Mouse (Mus musculus): ENCODE results near the gene Gm867. TPM values are rescaled to one million over a fixed set of nuclear protein-coding genes. Genes with fewer than 3 reads are reported as not detected.

The Gm867 gene
- polyA plus RNA-seq, 1 experiment from 2014 or later, result 3.6 TPM

GRCm38 (mm10) chr10:75915557-75915956 is 24.9 kb downstream of the Gm867 start:
- 72% methylated on average over 7 of the region's 7 CpGs for WGBS
- Histone ChIP-seq H3K9ac (no peak overlapping the region), H3K4me1 (peaks cover 16% of the 10 kb centered on the region; the same call in 1 of the 2 replicates), H3K36me3 (peaks cover 39% of the 10 kb centered on the region), H3K27ac (no peak overlapping the region), H3K4me2 (no peak overlapping the region), H3K4me3 (replicated peaks) (no peak overlapping the region), H3K27me3 (replicated peaks) (no peaks in the 10 kb centered on the region), H3K9me3 (no peaks in the 10 kb centered on the region)
- ATAC-seq (ENCODE audit: insufficient read depth, low FRiP score, low read depth), result no peak

GRCm38 (mm10) chr10:75913013-75913589 is 27.4 kb downstream of the Gm867 start:
- peaks cover 55% of the 10 kb centered on the region for H3K36me3 ChIP-seq
- WGBS, result 61% methylated on average over 6 of the region's 6 CpGs
- ATAC-seq (ENCODE audit: insufficient read depth, low FRiP score, low read depth), result no peak
- H3K4me2 ChIP-seq, result no peak overlapping the region
- no peak overlapping the region for H3K27ac ChIP-seq
- H3K9me3 ChIP-seq, result no peaks in the 10 kb centered on the region
- H3K9ac ChIP-seq, result no peak overlapping the region
- H3K27me3 ChIP-seq (replicated peaks), result no peaks in the 10 kb centered on the region
- 0 out of 2 replicates have a peak, but pooled peaks cover under 1% of the 10 kb centered on the region for H3K4me1 ChIP-seq
- no peak overlapping the region for H3K4me3 ChIP-seq (replicated peaks)

GRCm38 (mm10) chr10:75910698-75911097 is 29.8 kb downstream of the Gm867 start:
- H3K4me2 ChIP-seq, result no peak overlapping the region
- no peaks in the 10 kb centered on the region for H3K27me3 ChIP-seq (replicated peaks)
- H3K27ac ChIP-seq, result no peak overlapping the region
- H3K36me3 ChIP-seq, result peaks cover 57% of the 10 kb centered on the region
- H3K9me3 ChIP-seq, result no peaks in the 10 kb centered on the region
- ATAC-seq (ENCODE audit: insufficient read depth, low FRiP score, low read depth), result no peak
- WGBS, result 79% methylated on average over 2 of the region's 2 CpGs
- H3K4me3 ChIP-seq (replicated peaks), result no peak overlapping the region
- H3K4me1 ChIP-seq, result no peaks in the 10 kb centered on the region
- no peak overlapping the region for H3K9ac ChIP-seq

GRCm38 (mm10) chr10:75906882-75907281 is 33.6 kb downstream of the Gm867 start:
- H3K9me3 ChIP-seq, result no peaks in the 10 kb centered on the region
- ATAC-seq (ENCODE audit: insufficient read depth, low FRiP score, low read depth), result no peak
- WGBS, result 94% methylated on average over 4 of the region's 4 CpGs
- H3K4me3 ChIP-seq (replicated peaks), result no peak overlapping the region
- H3K27ac ChIP-seq, result no peak overlapping the region
- H3K27me3 ChIP-seq (replicated peaks), result no peaks in the 10 kb centered on the region
- no peak overlapping the region for H3K4me2 ChIP-seq
- H3K4me1 ChIP-seq, result no peaks in the 10 kb centered on the region
- H3K36me3 ChIP-seq, result peaks cover 68% of the 10 kb centered on the region
- no peak overlapping the region for H3K9ac ChIP-seq

DNA sequence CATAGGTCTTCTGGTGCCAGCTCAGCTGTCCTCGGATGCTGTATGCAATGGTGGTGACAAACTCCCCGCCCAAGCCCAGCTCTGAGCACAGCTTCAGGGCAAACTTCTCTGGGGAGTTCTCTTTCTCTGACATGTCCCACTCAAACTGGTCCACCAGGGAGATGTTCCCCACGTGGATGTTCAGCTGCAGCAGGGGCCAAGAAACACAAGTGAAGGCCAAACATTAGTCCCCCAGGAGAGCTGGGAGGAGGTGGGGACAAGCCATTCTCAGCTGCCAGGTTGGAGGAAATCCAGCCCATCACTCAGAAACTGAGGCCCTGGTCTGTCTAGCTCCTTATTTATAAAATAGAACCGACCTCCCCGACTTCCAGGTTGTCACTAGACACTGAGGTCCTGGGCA is 36.1 kb downstream of the Gm867 start:
- Histone ChIP-seq H3K4me2 (no peak overlapping the region), H3K9ac (no peak overlapping the region), H3K27me3 (replicated peaks) (no peaks in the 10 kb centered on the region), H3K9me3 (no peaks in the 10 kb centered on the region), H3K4me3 (replicated peaks) (no peak overlapping the region), H3K36me3 (peaks cover 52% of the 10 kb centered on the region), H3K4me1 (no peaks in the 10 kb centered on the region), H3K27ac (no peak overlapping the region)
- ATAC-seq (ENCODE audit: insufficient read depth, low FRiP score, low read depth), result no peak
- WGBS, result 87% methylated on average over 5 of the region's 5 CpGs

GRCm38 (mm10) chr10:75898846-75899245 is 41.6 kb downstream of the Gm867 start:
- no peak overlapping the region for H3K4me2 ChIP-seq
- H3K36me3 ChIP-seq, result peaks cover 49% of the 10 kb centered on the region
- no peak overlapping the region for H3K9ac ChIP-seq
- no peaks in the 10 kb centered on the region for H3K27me3 ChIP-seq (replicated peaks)
- H3K4me1 ChIP-seq, result 0 out of 2 replicates have a peak, but pooled peaks cover 6% of the 10 kb centered on the region
- 62% methylated on average over 3 of the region's 3 CpGs for WGBS
- no peaks in the 10 kb centered on the region for H3K9me3 ChIP-seq
- no peak for ATAC-seq (ENCODE audit: insufficient read depth, low FRiP score, low read depth)
- H3K27ac ChIP-seq, result no peak overlapping the region
- no peak overlapping the region for H3K4me3 ChIP-seq (replicated peaks)

- 72% methylated on average over 6 of the region's 6 CpGs for WGBS
- no peak overlapping the region for H3K4me2 ChIP-seq
- no peak for ATAC-seq (ENCODE audit: insufficient read depth, low FRiP score, low read depth)
Observed at GRCm38 (mm10) chr10:75898039-75898564, 42.4 kb downstream of the Gm867 start.

GRCm38 (mm10) chr10:75897373-75897772 is 43.1 kb downstream of the Gm867 start:
- ATAC-seq (ENCODE audit: insufficient read depth, low FRiP score, low read depth), result no peak
- Histone ChIP-seq H3K4me2 (no peak overlapping the region), H3K9me3 (no peaks in the 10 kb centered on the region), H3K27me3 (replicated peaks) (no peaks in the 10 kb centered on the region), H3K36me3 (peaks cover 38% of the 10 kb centered on the region), H3K4me1 (peaks cover 13% of the 10 kb centered on the region), H3K4me3 (replicated peaks) (no peak overlapping the region), H3K27ac (no peak overlapping the region), H3K9ac (no peak overlapping the region)
- WGBS, result 39% methylated on average over 6 of the region's 6 CpGs

More at GRCm38 (mm10) chr10:75898039-75898564, 42.4 kb downstream of the Gm867 start:
- Histone ChIP-seq H3K36me3 (peaks cover 41% of the 10 kb centered on the region), H3K27ac (no peak overlapping the region), H3K4me3 (replicated peaks) (no peak overlapping the region), H3K9ac (no peak overlapping the region), H3K9me3 (no peaks in the 10 kb centered on the region), H3K27me3 (replicated peaks) (no peaks in the 10 kb centered on the region), H3K4me1 (peaks cover 13% of the 10 kb centered on the region)

GRCm38 (mm10) chr10:75896208-75896607 is 44.3 kb downstream of the Gm867 start:
- Histone ChIP-seq H3K4me2 (no peak overlapping the region), H3K9ac (no peak overlapping the region), H3K4me1 (peaks cover 13% of the 10 kb centered on the region), H3K4me3 (replicated peaks) (no peak overlapping the region), H3K9me3 (no peaks in the 10 kb centered on the region), H3K27ac (no peak overlapping the region), H3K36me3 (peaks cover 28% of the 10 kb centered on the region), H3K27me3 (replicated peaks) (no peaks in the 10 kb centered on the region)
- no peak for ATAC-seq (ENCODE audit: insufficient read depth, low FRiP score, low read depth)
- 88% methylated on average over 1 of the region's 1 CpGs for WGBS

DNA sequence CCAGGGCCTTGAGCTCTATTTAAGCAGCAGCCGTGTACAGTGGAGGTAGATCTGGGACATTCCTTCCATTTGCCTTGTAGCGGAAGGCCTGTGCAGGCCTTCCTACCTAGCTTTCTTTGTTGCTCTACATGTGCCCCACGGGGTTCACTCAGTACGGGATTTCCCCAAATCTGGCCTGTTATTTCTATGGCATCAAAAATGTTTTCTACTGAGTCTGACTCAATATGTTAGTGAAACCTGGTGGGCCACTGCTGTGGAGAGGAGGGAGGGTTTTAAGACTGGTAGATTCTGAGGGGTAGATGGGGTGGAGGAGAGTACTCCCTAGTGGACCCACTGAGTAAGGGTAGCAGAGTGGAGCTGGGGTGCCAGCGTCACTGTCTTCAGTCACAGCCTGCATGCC is 44.7 kb downstream of the Gm867 start:
- 94% methylated on average over 5 of the region's 5 CpGs for WGBS
- Histone ChIP-seq H3K4me1 (peaks cover 13% of the 10 kb centered on the region), H3K36me3 (peaks cover 28% of the 10 kb centered on the region), H3K9me3 (no peaks in the 10 kb centered on the region), H3K27me3 (replicated peaks) (no peaks in the 10 kb centered on the region), H3K9ac (no peak overlapping the region), H3K27ac (no peak overlapping the region), H3K4me2 (no peak overlapping the region), H3K4me3 (replicated peaks) (no peak overlapping the region)
- no peak for ATAC-seq (ENCODE audit: insufficient read depth, low FRiP score, low read depth)

GRCm38 (mm10) chr10:75894601-75895000 is 45.9 kb downstream of the Gm867 start:
- Histone ChIP-seq H3K4me2 (0 out of 2 replicates have a peak overlapping the region, but pooled peaks have one; percentile 97), H3K27ac (no peak overlapping the region), H3K36me3 (peaks cover 28% of the 10 kb centered on the region), H3K4me3 (replicated peaks) (no peak overlapping the region), H3K4me1 (peaks cover 15% of the 10 kb centered on the region), H3K9ac (no peak overlapping the region), H3K27me3 (replicated peaks) (no peaks in the 10 kb centered on the region), H3K9me3 (no peaks in the 10 kb centered on the region)
- no peak for ATAC-seq (ENCODE audit: insufficient read depth, low FRiP score, low read depth)
- WGBS, result 63% methylated on average over 6 of the region's 6 CpGs

- H3K4me3 ChIP-seq (replicated peaks), result peak within 1 kb of the TSS; percentile 49
- peaks cover 18% of the 10 kb centered on the region for H3K4me1 ChIP-seq
- no peak within 1 kb of the TSS for H3K27ac ChIP-seq
- WGBS, result 1% methylated on average over 51 of the region's 51 CpGs
- H3K36me3 ChIP-seq, result peaks cover 28% of the 10 kb centered on the region
- H3K4me2 ChIP-seq, result peak within 1 kb of the TSS; percentile 97
- peak; percentile 99 for ATAC-seq (ENCODE audit: insufficient read depth, low FRiP score, low read depth)
- H3K27me3 ChIP-seq (replicated peaks), result no peaks in the 10 kb centered on the region
- H3K9me3 ChIP-seq, result no peaks in the 10 kb centered on the region
- H3K9ac ChIP-seq, result peak within 1 kb of the TSS; percentile 37
Observed at GRCm38 (mm10) chr10:75893089-75893750, 47.3 kb downstream of the Gm867 start, which contains the start of gene Derl3. Derl3 (plus strand) TSS chr10:75893413.
